Mouse (Mus musculus) layer of hippocampus, adult 9-11 months (tissue): ENCODE data around the gene Myo1a.
"Not testable (repeated sequence)": the region's sequence is repeated elsewhere in the genome, so short reads cannot be mapped to it uniquely, and the experiment has no call there.

ENCODE experiments used
- DNase-seq: peaks from one replicate; pipeline ENCODE4 v3.0.0; 2022

The Myo1a gene

GRCm38 (mm10) chr10:127730933-127731310 lies 26.0 kb downstream of the Myo1a start:
- no peak for DNase-seq

GRCm38 (mm10) chr10:127731397-127731796 lies 26.4 kb downstream of the Myo1a start:
- DNase-seq = no peak

GRCm38 (mm10) chr10:127734434-127734833 lies 29.5 kb downstream of the Myo1a start:
- DNase-seq = no peak

GRCm38 (mm10) chr10:127736266-127736665 lies 31.3 kb downstream of the Myo1a start:
- DNase-seq = no peak

- no peak for DNase-seq
Observed at GRCm38 (mm10) chr10:127736916-127737315, 31.9 kb downstream of the Myo1a start.

GRCm38 (mm10) chr10:127737552-127737951 lies 32.6 kb downstream of the Myo1a start:
- DNase-seq = no peak

- no peak for DNase-seq
Observed at GRCm38 (mm10) chr10:127738151-127738882, 33.3 kb downstream of the Myo1a start.

- peak; percentile 65 for DNase-seq
Observed at GRCm38 (mm10) chr10:127739083-127739660, 34.2 kb downstream of the Myo1a start, which contains the start of gene Zbtb39. Zbtb39 (plus strand) TSS chr10:127739538.

GRCm38 (mm10) chr10:127739661-127740161 lies 34.7 kb downstream of the Myo1a start:
- no peak for DNase-seq

GRCm38 (mm10) chr10:127744661-127745060 lies 39.7 kb downstream of the Myo1a start:
- no peak for DNase-seq

- no peak for DNase-seq
Observed at GRCm38 (mm10) chr10:127745886-127746285, 40.9 kb downstream of the Myo1a start.

- no peak for DNase-seq
Observed at GRCm38 (mm10) chr10:127747254-127747653, 42.3 kb downstream of the Myo1a start.

- no peak for DNase-seq
Observed at GRCm38 (mm10) chr10:127748847-127749612, 44.1 kb downstream of the Myo1a start.

GRCm38 (mm10) chr10:127750136-127750777 lies 45.3 kb downstream of the Myo1a start:
- DNase-seq = peak; percentile 50

GRCm38 (mm10) chr10:127751548-127751947 lies 46.6 kb downstream of the Myo1a start, which contains the start of gene Gpr182:
Gpr182 (minus strand) TSS chr10:127751732.
- DNase-seq = no peak

- DNase-seq = no peak
Observed at GRCm38 (mm10) chr10:127754566-127755166, 49.7 kb downstream of the Myo1a start.

- no peak for DNase-seq
Observed at GRCm38 (mm10) chr10:127755246-127755645, 50.3 kb downstream of the Myo1a start.

GRCm38 (mm10) chr10:127755770-127756468 lies 50.9 kb downstream of the Myo1a start:
- no peak for DNase-seq

GRCm38 (mm10) chr10:127759181-127760110 lies 54.5 kb downstream of the Myo1a start, which contains the start of the genes Rdh1 and Rdh16f1:
Rdh1 (plus strand) TSS chr10:127759721.
Rdh16f1 (plus strand) TSS chr10:127759787.
- DNase-seq = no peak

GRCm38 (mm10) chr10:127762926-127763325 lies 58.0 kb downstream of the Myo1a start:
- not testable (repeated sequence) for DNase-seq
